Mouse (Mus musculus) left cerebral cortex, postnatal 10 days (tissue): ENCODE measurements around the gene Nfib. TPM values are rescaled to one million over a fixed set of nuclear protein-coding genes. Genes with fewer than 3 reads are reported as not detected.

Source experiments
- DNase-seq, 2 experiments: peaks; one replicate each; pipeline ENCODE4 v3.0.0; 2021 to 2022; ENCODE audit warnings: low spot score in 2 of 2, mixed read lengths in 1 of 2; ENCODE audit errors: extremely low spot score in 1 of 2
- intact Hi-C: fragments of 180-260 bp; cut with DNase I; formaldehyde crosslinking; loops from one replicate; pipeline ENCODE4 v1.15.1; 2025
- total RNA-seq, 2 experiments: library from RNA; stranded (reverse); gene quantifications; 2 replicates each; pipeline ENCODE4 v1.2.3; 2021

The Nfib gene
- total RNA-seq, result 100 to 1,000 TPM; 105 to 109 TPM

DNA sequence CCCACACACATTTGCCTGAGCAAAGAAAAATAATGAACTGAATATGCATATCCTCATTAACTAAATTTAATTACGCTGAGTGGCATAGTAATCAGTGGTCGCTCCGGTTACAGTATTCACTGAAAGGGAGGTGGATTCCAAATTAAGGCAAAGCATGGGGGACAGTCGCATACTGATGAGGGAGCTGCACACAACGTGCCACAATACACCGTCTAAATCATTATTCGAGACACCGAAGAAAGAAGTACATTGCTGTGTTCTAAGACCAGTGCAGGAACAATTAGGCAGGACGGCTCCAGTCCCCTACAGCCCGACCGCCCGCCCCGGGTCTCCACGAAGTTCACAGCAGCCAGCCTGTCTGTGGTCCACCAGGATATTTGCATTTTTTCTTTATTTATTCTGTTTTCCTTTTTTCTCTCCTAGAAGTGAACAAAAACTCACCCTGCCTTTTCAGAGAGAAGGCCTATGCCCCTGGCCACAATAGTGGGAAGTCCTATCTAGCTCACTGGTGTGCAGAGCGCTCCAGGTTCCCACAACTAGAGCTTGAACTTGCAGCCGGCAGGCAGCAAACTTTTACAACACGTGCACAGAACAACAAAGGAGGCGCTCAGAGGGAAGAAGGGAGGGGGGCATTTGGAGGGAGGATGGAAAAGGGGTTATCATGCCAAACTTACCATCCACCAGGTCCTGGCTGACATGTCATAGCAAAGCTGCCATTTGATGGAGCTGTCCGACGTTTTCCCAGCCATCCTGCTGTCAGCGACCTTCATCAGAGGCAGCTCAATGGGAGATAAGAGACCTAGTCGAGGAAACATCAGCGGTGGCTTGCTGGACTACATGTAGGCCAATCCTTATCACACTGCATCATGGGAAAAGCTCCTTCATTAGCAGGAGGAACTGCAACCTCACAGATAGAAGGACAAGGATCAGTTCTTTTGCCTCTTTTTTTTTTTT is at the start of gene Nfib:
Nfib (minus strand) TSS at position 910 of the 954 bp plus-strand sequence.
- intact Hi-C loops, result no loop called here
- DNase-seq, result peak in 1 of 2 experiments; percentile 27

DNA sequence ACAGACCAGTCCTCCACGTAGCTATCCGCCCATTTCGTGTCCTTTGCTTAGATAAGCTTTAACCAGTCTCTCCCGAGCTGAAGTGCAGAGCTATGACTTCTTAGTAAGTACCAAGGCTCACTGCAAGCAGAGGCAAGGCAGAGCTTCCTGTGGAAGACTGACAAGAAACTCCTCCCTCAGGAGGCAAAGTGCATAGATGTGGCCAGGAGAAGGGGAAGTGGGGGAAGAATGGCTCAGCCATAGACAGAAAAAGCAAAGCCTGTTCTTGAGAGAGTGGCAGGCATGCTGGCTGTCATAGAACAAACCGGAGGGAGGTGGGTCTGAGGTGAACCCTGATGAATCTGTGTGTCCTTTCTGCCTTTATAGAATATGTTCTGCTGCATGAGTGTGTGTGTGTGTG is 30.2 kb upstream of the Nfib start:
- no peak for DNase-seq
- intact Hi-C loops, result no loop called here

DNA sequence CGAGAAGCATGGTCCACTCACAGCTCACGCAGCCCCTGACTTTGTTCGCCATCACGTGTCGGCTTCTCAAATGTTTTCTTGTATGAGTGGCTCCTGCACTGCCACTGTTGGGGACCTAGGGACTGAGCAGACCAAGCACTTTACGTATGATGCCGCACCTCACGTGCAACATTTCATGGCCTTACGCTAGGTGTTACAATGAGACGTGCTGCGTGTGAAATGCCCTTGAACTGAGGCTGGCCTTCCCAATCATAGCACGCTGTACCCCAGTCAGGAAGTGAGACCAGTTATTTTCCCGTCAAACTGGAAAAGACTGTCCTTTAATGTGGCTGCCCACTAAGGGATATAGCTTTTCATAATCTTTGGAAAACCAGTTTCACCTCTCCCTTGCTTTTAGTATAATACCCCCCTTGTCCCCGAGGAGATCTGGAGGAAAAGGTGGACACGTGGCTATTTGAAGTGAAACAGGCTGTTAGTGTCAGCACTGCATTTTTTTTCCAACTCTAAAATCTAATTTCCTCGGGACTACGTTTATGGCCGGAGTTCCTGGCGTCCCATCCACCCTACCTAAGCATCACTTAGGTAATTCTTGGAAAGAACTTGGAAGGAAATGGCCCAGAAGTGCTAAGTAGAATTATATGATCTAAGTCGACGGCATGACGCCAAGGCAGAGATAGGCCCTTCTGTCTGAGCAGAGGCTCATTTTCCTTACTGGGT is 29.4 kb upstream of the Nfib start:
- intact Hi-C loops, result no loop called here
- no peak for DNase-seq

DNA sequence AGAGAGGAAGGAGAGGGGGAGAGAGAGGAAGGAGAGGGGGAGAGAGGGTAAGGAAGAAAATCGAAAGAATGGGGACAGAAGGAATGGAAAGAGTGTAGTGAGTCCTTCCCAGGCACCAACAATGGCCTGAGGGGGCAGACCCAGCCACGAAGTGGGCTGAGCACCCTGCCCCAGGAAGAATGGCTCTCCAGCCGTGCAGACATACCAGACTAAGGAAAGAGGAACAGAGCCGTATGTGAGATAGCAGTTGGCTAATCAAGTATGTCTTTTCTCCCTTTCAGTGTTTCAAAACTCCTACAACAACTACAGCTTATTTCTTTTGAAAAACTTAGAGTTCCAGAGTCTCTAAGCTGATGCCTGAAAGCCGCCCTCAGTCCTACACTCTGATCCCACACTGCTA is 28.8 kb upstream of the Nfib start:
- intact Hi-C loops, result no loop called here
- no peak for DNase-seq

DNA sequence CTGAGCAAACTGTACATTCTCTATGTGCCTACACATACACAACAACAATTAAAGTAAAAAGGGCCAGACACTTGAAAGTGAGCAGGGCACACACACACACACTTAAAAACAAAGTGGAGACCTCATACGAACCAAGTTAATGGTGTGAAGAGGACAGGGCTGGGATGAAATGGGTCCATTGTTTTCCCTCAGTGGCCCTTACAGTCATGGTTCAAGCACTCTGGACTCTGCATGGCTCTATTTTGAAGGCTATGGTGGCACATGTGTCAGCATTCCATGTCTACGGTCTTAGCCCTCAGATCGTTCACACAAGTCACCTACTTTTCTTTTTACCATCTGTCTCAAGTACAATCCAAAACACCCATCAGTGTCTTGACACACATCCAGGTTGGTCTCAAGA is 28.1 kb upstream of the Nfib start:
- intact Hi-C loops, result no loop called here
- no peak for DNase-seq

DNA sequence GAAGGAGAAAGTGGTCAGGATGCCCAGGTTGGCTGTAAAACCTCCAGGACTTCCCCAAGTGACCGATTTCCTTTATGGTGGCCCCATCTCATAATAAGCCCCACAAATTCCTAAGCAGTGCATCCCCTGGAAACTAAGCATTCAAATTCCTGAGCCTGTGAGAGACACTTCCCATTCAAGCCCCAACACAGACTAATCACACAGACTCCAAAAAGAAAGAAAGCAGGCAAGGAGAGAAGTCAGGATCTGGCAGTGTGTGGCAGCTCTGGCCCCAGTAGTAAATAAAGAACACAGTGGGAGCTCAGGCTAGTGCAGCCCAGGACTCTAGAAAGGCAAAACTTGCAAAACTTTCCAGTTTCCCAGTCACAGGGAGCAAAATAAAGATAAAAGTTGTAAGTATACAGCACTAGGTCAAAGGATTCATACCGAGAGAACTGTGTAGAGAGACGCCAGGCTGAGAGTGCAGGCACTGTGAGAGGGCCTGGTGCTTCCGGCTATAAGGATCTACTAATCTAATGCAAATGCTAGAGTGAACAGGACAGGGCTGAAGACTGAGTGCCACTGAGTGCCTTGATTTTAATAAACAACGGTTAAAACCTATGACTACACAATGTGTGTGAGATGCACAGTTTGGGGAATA is 24.8 kb upstream of the Nfib start:
- DNase-seq, result no peak
- intact Hi-C loops, result no loop called here

DNA sequence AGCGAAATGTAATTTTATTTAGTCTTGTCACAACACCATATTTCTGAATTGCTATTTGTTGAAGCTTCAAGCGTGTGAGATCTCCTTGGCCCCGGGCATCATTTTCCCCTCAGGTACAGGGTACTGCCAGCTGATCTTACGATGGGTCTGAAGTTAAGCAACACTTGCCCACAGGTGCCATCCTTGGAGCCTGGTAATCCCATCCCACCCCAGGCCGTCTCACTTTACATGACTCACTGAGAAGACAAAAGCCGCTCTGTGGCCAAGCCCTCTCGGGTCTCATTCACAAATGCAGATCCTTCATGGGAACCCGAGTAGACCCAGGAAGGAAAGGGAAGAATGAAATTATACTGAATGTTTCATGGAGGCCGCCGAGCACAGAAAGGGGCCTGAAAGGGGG is 18.5 kb upstream of the Nfib start:
- no peak for DNase-seq

DNA sequence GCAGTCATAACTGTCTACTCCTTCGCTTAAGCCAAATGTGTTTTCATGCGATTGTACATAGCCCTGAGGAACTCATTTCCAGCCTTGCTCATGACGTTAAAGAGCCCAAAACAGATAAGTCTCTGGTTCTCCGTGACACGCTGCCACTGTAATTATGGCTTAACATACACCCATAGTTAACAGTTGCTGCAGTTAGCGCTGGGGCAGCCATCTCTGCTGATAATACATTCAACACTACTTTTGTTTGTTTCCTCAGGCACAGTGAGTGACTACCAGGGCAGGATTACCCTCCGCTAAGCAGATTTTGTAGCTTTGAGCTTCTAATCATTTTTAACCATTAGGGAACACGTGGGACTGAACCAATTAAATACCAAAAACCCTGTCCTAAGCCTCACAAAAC is 17.5 kb upstream of the Nfib start:
- DNase-seq, result no peak
- intact Hi-C loops, result no loop called here

More for the DNA sequence above, 18.5 kb upstream of the Nfib start:
- intact Hi-C loops, result no loop called here

DNA sequence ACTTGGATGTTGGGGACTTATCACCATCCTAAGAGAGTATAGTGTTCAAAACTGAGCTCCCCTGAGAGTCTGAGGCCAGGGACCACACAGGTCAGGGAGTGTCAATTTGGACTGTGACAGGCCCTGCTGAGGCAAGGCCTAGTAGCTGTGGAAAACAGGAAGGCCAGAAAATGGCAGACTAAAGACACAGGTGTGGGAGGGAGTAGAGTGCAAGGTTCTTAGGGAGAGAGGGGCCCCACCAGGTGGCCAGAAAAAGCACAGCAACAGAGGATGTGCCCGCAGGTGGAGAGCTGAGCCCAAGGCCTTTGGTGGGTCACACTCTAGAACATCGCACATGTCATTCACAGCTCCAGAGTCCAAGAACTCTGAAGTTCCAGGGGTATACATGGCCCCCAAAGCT is 10.3 kb upstream of the Nfib start:
- DNase-seq, result no peak
- intact Hi-C loops, result no loop called here

DNA sequence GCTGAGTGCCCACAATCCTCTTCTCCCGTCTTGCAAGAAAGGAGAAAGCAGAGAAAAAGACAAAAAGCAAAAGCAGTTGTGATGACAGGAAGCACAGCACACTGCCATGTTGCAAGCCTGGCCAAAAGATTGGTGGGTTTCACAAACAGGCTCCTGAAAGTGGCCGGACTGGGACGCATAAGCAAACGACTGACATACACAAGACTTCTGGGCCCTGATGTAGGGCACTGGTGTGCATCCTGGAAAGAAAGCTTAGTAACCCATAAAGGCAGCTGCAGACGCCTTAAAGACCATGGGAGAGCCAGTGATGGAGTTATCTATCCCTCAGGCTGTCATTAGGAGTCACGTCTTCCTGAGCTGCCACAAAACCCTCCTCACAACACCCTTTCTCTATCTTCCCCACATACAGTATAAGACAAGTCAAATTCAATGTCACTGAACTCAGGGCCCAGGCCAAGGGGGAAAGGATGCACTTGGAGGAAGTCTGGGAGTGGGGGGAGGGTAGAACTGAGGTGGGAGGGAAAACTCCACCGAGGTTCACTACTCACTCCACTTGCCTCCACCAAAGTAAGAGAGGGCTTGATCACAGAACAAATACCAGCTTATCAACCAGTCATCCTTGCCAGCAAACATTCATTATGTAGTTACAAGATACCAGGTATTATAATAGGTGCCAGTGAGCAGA is 6.2 kb upstream of the Nfib start:
- DNase-seq, result no peak
- intact Hi-C loops, result no loop called here

DNA sequence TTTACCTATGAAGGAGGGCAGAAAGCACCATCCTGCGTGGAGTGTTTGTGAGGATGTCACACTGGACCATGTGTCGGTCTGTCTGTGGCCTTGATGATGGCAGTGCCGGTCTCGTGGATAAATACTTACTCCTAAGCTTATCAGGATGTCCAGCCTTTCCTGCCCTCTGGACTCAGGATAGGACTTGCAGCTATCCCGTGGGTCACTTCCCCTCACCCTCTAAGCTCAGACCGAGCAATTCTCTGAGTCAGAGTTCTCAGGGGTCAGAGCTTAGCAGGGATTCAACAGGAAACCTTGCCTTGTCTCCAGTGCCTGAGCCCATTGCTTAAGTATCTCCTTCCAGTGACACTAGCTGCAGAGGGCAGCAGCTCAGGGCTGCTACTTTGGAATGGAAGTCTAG is 4.1 kb upstream of the Nfib start:
- intact Hi-C loops, result no loop called here
- no peak for DNase-seq

DNA sequence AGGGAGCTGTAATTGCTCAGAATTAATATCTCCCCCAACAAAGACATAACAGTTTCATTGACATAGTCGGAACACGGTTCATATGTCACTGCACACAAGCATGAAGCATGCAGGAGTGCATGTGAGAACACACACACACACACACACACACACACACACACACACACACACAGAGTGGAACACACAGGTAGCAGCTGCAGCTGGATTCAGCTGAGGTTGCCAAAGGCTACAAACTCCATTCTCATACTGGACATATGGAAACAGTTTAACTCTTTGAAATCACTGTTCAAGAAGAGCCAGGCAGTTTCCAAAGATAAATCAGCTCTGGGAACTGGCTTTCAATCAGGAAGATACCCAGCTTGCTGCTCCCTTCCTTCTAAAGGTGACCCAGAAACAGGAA is 462 bp upstream of the Nfib start:
- intact Hi-C loops, result no loop called here
- no peak for DNase-seq

DNA sequence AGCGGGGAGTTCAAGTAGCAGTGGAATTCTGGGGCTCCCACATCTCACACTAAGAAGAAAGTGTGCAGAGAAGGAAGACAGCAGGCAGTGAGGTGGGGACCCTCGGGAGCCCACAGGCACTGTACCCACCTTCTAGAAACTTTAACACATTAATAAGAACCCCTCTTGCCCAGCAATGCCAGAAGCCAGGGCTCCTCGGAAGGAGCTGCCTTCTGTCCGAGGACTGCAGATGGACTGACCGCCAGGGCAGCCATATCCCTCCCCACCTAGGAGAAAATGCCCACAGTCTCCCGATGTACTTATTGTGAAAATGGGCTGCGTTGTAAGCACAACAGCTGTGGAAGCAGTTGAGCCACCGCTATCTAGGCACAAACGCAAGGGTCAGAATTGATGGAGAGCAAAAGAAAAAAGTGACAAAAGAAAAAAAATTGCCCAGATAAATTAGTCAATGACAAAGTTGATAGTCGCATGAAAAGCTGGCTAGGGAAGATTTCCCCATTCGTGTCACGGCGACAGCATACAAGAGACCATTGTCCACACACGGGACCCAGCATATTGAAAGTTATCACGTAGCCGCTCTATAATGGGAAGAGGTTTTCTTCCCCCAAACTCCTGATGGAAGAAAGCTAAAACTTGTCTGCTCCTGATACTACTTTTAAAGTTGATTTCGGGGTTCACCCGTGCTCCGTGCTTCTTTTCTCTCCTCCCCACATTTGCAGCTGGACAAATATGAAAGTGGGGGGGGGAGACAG is 1.3 kb downstream of the Nfib start:
- DNase-seq, result no peak
- intact Hi-C loops, result no loop called here

DNA sequence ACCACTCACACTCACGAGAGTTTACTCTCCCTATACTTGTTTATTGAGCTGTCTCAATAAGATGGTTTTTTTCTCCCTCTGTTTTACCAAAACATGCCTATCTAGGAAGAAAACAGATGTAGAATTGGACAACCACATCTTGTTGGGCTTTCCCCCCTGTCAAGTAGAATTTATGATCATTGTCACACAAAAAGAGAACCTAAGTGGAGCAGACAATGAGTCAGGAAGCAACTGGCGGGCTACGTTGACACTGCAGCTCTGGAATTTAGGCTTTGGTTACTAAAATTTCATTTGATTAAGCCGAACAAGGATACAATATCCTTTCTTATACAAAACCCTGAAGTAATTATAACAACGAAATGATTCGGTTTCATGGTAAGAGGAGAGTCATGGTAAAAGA is 2.7 kb downstream of the Nfib start:
- intact Hi-C loops, result no loop called here
- DNase-seq, result no peak

DNA sequence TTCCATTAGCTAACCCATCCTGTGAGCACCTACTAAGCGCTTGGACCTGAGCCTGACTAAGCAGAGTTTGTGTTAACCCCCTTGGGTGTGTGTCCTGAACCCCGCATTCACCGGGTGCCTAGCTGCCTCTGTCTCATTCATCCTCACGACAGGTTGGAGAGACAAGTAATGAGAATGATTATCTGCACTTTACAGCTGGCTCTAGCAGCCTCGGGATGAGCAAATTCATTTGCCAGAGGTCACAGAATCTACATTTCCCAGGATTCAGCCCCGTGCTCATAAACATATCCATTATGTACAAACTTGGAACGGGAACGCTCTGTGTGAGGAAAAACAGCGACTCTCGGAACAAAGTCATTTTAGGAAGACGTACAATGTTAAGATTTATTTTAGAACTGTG is 6.0 kb downstream of the Nfib start:
- no peak for DNase-seq
- intact Hi-C loops, result no loop called here

DNA sequence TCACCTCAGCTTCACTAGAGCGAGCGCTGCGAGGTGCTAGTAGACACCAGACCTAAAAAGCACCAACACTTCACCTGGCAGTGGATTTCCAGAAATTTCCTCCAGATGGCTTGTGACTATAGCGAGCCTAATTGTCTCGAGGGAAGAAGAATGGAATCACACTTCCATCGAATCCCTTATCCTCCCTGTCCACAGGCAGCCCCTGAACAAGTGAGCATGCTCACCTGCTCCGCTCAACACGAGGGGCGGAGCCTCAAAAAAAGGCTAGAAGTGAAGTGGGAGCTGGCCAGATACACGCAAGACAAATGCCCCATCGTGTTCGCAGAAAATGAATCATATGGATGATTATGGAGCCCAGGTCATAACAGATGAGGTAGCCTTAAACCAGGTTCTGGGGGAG is 6.9 kb downstream of the Nfib start:
- DNase-seq, result no peak
- intact Hi-C loops, result no loop called here

DNA sequence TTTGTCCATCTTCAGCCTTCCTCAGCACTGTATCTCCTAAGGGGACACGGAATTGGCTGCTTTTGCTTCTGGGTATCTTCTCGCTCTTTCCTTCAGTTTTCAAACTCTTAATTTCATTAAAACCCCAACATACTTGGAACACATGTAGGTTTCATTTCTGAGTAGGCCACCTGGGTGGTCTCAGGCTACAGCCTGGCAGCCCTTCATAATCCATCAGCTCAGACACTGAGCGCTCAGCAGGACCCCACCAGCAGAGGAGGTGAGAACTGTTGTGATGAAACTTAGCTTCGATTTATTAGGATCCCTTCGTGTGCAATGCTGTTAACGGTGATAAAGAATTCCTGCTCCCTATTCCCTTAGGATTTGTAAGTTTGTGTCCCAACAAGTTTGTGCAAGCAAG is 8.4 kb downstream of the Nfib start:
- no peak for DNase-seq
- intact Hi-C loops, result no loop called here

DNA sequence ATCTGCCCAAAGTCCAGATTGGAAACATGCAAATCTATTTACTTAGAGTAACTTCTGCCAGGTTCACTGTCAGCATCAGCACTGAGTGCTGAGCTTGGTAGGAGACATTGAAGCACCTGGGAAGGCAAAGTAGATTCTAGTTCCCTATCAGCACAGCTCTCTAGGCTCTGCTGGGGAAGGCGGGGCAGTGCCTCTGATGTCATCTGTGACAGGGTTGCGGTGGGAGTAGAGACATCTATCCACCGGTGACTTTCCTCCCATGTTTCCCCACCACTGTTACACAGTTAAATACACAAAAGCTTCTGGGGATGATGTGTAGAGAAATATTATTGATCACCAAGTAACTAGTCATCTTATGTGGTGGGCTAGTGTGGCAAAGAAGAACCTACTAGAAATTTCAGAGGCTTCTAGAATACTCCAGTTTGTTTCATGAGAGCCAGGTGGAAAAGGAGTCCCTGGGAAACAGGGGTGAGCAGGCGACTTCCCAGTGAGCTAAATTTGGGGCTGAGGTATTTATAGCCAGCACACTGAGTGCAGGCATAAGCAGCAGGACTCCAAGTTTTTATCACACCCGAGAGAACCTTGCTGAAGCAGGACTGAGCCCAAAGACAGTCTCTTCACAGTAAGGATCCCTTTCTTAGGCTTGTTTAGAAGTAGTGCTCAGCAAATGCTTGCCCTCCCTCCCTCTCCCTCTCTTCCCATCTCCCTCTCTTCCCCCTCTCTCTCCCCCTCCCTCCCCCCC is 9.6 kb downstream of the Nfib start:
- intact Hi-C loops, result no loop called here
- no peak for DNase-seq
